ENCODE assay signal across 9 mouse cellular contexts in genomic region chr2:145831949-145832835, GRCm38 (mm10).
DNase-seq lines count a peak whose midpoint lies in the region; TF ChIP-seq lines count a peak whose summit lies in the region.
"Had no signal": no experiment of that assay in that cellular context is flagged by ENCODE, and none has a peak within 500 bp of the region (broad histone marks: within the 10 kb centered on the region; RNA-seq: fewer than 3 reads in every experiment).

No protein-coding gene starts in this region.

- WGBS in cerebellum, adult 2 months = 37% methylated on average over 17 of the region's 17 CpGs
- WGBS in heart, embryonic 10.5 days = 39% methylated on average over 17 of the region's 17 CpGs
- 38% methylated on average over 17 of the region's 17 CpGs for WGBS in kidney, adult 2 months
- 56% methylated on average over 17 of the region's 17 CpGs for WGBS in limb, embryonic 10.5 days
- 56% methylated on average over 17 of the region's 17 CpGs for WGBS in midbrain, embryonic 10.5 days

- DNase-seq in cerebellum, adult 2 months = peak; percentile 11 to 16
- DNase-seq in cerebellum, adult 9-10 months = no peak
- peak; percentile 84 for DNase-seq in heart, embryonic 10.5 days (ENCODE audit: low spot score)
- DNase-seq in kidney, adult 2 months = peak; percentile 73
- peak; percentile 69 for DNase-seq in limb, embryonic 10.5 days (ENCODE audit: low spot score)
- DNase-seq in midbrain, embryonic 10.5 days (ENCODE audit: low spot score) = peak; percentile 45
- DNase-seq in skeletal muscle tissue, adult 2 months (ENCODE audit: low read depth, low spot score) = peak; percentile 68

- peak overlapping the region; percentile 71; the same call in 1 of the 2 replicates for H3K27ac ChIP-seq in cerebellum, adult 2 months (ENCODE audit: insufficient read depth, low read length)
- H3K27ac ChIP-seq in embryonic fibroblast, embryonic 13.5 days (ENCODE audit: insufficient read depth, low read length) = peak overlapping the region; percentile 9; the same call in 1 of the 2 replicates
- H3K27ac ChIP-seq in heart, embryonic 10.5 days = peak overlapping the region; percentile 86
- H3K27ac ChIP-seq in kidney, adult 2 months (ENCODE audit: insufficient read depth, low read depth, low read length) = peak overlapping the region; percentile 57
- peak overlapping the region; percentile 88 for H3K27ac ChIP-seq in limb, embryonic 10.5 days
- peak overlapping the region; percentile 74 for H3K27ac ChIP-seq in midbrain, embryonic 10.5 days (replicated peaks)
- H3K27ac ChIP-seq: liver, embryonic 14.5 days had no signal

- no peaks in the 10 kb centered on the region for H3K27me3 ChIP-seq in cerebellum, adult 2 months (ENCODE audit: control insufficient read depth, insufficient read depth, low read length)
- H3K27me3 ChIP-seq in heart, embryonic 10.5 days (ENCODE audit: insufficient read depth, poor library complexity, severe bottlenecking) = no peaks in the 10 kb centered on the region
- no peaks in the 10 kb centered on the region for H3K27me3 ChIP-seq in kidney, adult 2 months (replicated peaks; ENCODE audit: control insufficient read depth, insufficient read depth, low read length)
- no peaks in the 10 kb centered on the region for H3K27me3 ChIP-seq in limb, embryonic 10.5 days (ENCODE audit: low read depth, poor library complexity, severe bottlenecking)
- H3K27me3 ChIP-seq in midbrain, embryonic 10.5 days (ENCODE audit: low read depth, poor library complexity, severe bottlenecking) = no peaks in the 10 kb centered on the region

- no peaks in the 10 kb centered on the region for H3K9me3 ChIP-seq in heart, embryonic 10.5 days
- no peaks in the 10 kb centered on the region for H3K9me3 ChIP-seq in limb, embryonic 10.5 days (replicated peaks)
- H3K9me3 ChIP-seq in midbrain, embryonic 10.5 days (replicated peaks) = no peaks in the 10 kb centered on the region

- H3K4me1 ChIP-seq in cerebellum, adult 2 months (ENCODE audit: control insufficient read depth, insufficient read depth, low read length) = peaks cover 4% of the 10 kb centered on the region; the same call in 1 of the 2 replicates
- H3K4me1 ChIP-seq in embryonic fibroblast, embryonic 13.5 days (ENCODE audit: control insufficient read depth, insufficient read depth, low read length) = peaks cover 7% of the 10 kb centered on the region; the same call in 1 of the 2 replicates
- peaks cover 23% of the 10 kb centered on the region for H3K4me1 ChIP-seq in heart, embryonic 10.5 days
- peaks cover 32% of the 10 kb centered on the region for H3K4me1 ChIP-seq in kidney, adult 2 months (ENCODE audit: control insufficient read depth, insufficient read depth, low read length)
- peaks cover 25% of the 10 kb centered on the region for H3K4me1 ChIP-seq in limb, embryonic 10.5 days
- peaks cover 16% of the 10 kb centered on the region for H3K4me1 ChIP-seq in midbrain, embryonic 10.5 days

- no peak for TF ChIP-seq CTCF in cerebellum, adult 2 months (IDR thresholded peaks at IDR 0.05; ENCODE audit: borderline replicate concordance, insufficient read depth, low read depth, low read length)
- TF ChIP-seq CTCF in embryonic fibroblast, embryonic 13.5 days (IDR thresholded peaks at IDR 0.05; ENCODE audit: borderline replicate concordance, insufficient read depth, low read length) = no peak
- TF ChIP-seq CTCF in kidney, adult 2 months (conservative IDR thresholded peaks at IDR 0.05; ENCODE audit: insufficient read depth, insufficient read length, low read depth, low read length) = no peak

- no peak for TF ChIP-seq POLR2A in cerebellum, adult 2 months (IDR thresholded peaks at IDR 0.05; ENCODE audit: borderline replicate concordance, insufficient read depth, low read length)
- no peak for TF ChIP-seq POLR2A in embryonic fibroblast, embryonic 13.5 days (IDR thresholded peaks at IDR 0.05; ENCODE audit: low read depth, low read length)
- no peak for TF ChIP-seq POLR2A in kidney, adult 2 months (IDR thresholded peaks at IDR 0.05; ENCODE audit: low read depth, low read length)

- peaks cover 7% of the 10 kb centered on the region; the same call in 1 of the 2 replicates for H3K36me3 ChIP-seq in heart, embryonic 10.5 days
- peaks cover 3% of the 10 kb centered on the region; the same call in 1 of the 2 replicates for H3K36me3 ChIP-seq in kidney, adult 2 months (ENCODE audit: control insufficient read depth, insufficient read depth, low read length)
- no peaks in the 10 kb centered on the region for H3K36me3 ChIP-seq in limb, embryonic 10.5 days
- no peaks in the 10 kb centered on the region for H3K36me3 ChIP-seq in midbrain, embryonic 10.5 days

- H3K4me3 ChIP-seq in cerebellum, adult 2 months (replicated peaks; ENCODE audit: insufficient read depth, low read depth, low read length) = peak overlapping the region; percentile 21
- H3K4me3 ChIP-seq in embryonic fibroblast, embryonic 13.5 days (ENCODE audit: insufficient read depth, low read length) = no peak overlapping the region
- H3K4me3 ChIP-seq in heart, embryonic 10.5 days = peak overlapping the region; percentile 36; the same call in 1 of the 2 replicates
- no peak overlapping the region for H3K4me3 ChIP-seq in kidney, adult 2 months (ENCODE audit: insufficient read depth, low read depth, low read length)
- no peak overlapping the region for H3K4me3 ChIP-seq in limb, embryonic 10.5 days
- H3K4me3 ChIP-seq in midbrain, embryonic 10.5 days = no peak overlapping the region; the same call in 1 of the 2 replicates

Comparison
In these comparisons a context has a peak if more than half of its experiments do, and no peak if none do; other contexts are left out.
1. H3K27ac ChIP-seq: peak in every context shown above with its lines; median percentile 88 in limb, embryonic 10.5 days; 86 in heart, embryonic 10.5 days; 74 in midbrain, embryonic 10.5 days; 71 in cerebellum, adult 2 months; 57 in kidney, adult 2 months; 9 in embryonic fibroblast, embryonic 13.5 days.
2. H3K4me3 ChIP-seq: peak in cerebellum, adult 2 months (single experiment) and heart, embryonic 10.5 days (single experiment); none in embryonic fibroblast, embryonic 13.5 days (single experiment), kidney, adult 2 months (single experiment), limb, embryonic 10.5 days (single experiment) and midbrain, embryonic 10.5 days (single experiment).